Mouse (Mus musculus) frontal cortex, postnatal 25 days (tissue): ENCODE results near the gene Etnk1.
"Not testable (repeated sequence)": the region's sequence is repeated elsewhere in the genome, so short reads cannot be mapped to it uniquely, and the experiment has no call there.

Source experiments
- DNase-seq, 2 experiments: peaks; one replicate each; pipeline ENCODE4 v3.0.0; 2022; ENCODE audit warnings: low spot score in 2 of 2

Gene Etnk1

GRCm38 (mm10) chr6:143149766-143150291, 17.2 kb upstream of the Etnk1 start:
- no peak for DNase-seq

GRCm38 (mm10) chr6:143151081-143151995, 15.7 kb upstream of the Etnk1 start:
- DNase-seq: not testable (repeated sequence)

- DNase-seq: no peak
These were observed 14.6 kb upstream of the Etnk1 start for GRCm38 (mm10) chr6:143152321-143152827.

- DNase-seq: no peak
These were observed 13.9 kb upstream of the Etnk1 start for GRCm38 (mm10) chr6:143153160-143153559.

GRCm38 (mm10) chr6:143153751-143154494, 13.1 kb upstream of the Etnk1 start:
- no peak for DNase-seq

GRCm38 (mm10) chr6:143154885-143155284, 12.1 kb upstream of the Etnk1 start:
- no peak for DNase-seq

GRCm38 (mm10) chr6:143155996-143156395, 11.0 kb upstream of the Etnk1 start:
- DNase-seq: no peak

- no peak for DNase-seq
These were observed 10.3 kb upstream of the Etnk1 start for GRCm38 (mm10) chr6:143156684-143157083.

- DNase-seq: no peak
These were observed 9.6 kb upstream of the Etnk1 start for GRCm38 (mm10) chr6:143157401-143157800.

- no peak for DNase-seq
These were observed 6.3 kb upstream of the Etnk1 start for GRCm38 (mm10) chr6:143160572-143161231.

- no peak for DNase-seq
These were observed 4.7 kb upstream of the Etnk1 start for GRCm38 (mm10) chr6:143162161-143162877.

GRCm38 (mm10) chr6:143163956-143164905, 2.8 kb upstream of the Etnk1 start:
- no peak for DNase-seq

- DNase-seq: no peak
These were observed 2.1 kb upstream of the Etnk1 start for GRCm38 (mm10) chr6:143164906-143165255.

- no peak for DNase-seq
These were observed 1.4 kb upstream of the Etnk1 start for GRCm38 (mm10) chr6:143165404-143166257.

- peak in 1 of 2 experiments; percentile 35 for DNase-seq
These were observed 443 bp downstream of the Etnk1 start for GRCm38 (mm10) chr6:143167409-143167919.

GRCm38 (mm10) chr6:143167981-143168674, 1.1 kb downstream of the Etnk1 start:
- DNase-seq: no peak

GRCm38 (mm10) chr6:143169385-143169784, 2.4 kb downstream of the Etnk1 start:
- DNase-seq: no peak
